Mouse (Mus musculus) liver, embryonic 15.5 days (tissue): ENCODE measurements around the gene Map6d1. TPM values are rescaled to one million over a fixed set of nuclear protein-coding genes. Genes with fewer than 3 reads are reported as not detected.

Source experiments
- ATAC-seq: fragments of 200-750 bp; cut with Nextera tagmentation; 2 replicates; pipeline ENCODE4 v1.8.0; 2017; ENCODE audit warnings: moderate number of reproducible peaks, mild to moderate bottlenecking, moderate library complexity; ENCODE audit not compliant: insufficient read depth
- H3K27ac ChIP-seq: fragments of 300-500 bp; sonication (generic); replicated peaks from 2 replicates; pipeline ENCODE4 v1.5.1; 2015; ENCODE audit warnings: mild to moderate bottlenecking, inconsistent platforms
- H3K27me3 ChIP-seq: fragments of 300-500 bp; sonication (generic); 2 replicates; pipeline ENCODE4 v1.6.1; 2015; ENCODE audit warnings: mild to moderate bottlenecking, inconsistent platforms
- H3K36me3 ChIP-seq: fragments of 300-500 bp; sonication (generic); replicated peaks from 2 replicates; pipeline ENCODE4 v1.6.1; 2015; ENCODE audit warnings: moderate library complexity, mild to moderate bottlenecking, inconsistent platforms
- H3K4me1 ChIP-seq: fragments of 300-500 bp; sonication (generic); replicated peaks from 2 replicates; pipeline ENCODE4 v1.6.1; 2015; ENCODE audit warnings: inconsistent platforms
- H3K4me2 ChIP-seq: fragments of 300-500 bp; sonication (generic); 2 replicates; pipeline ENCODE4 v1.6.1; 2015; ENCODE audit warnings: moderate library complexity, mild to moderate bottlenecking, inconsistent platforms
- H3K4me3 ChIP-seq: fragments of 300-500 bp; sonication (generic); replicated peaks from 2 replicates; pipeline ENCODE4 v1.5.1; 2015; ENCODE audit warnings: mild to moderate bottlenecking, inconsistent platforms
- H3K9ac ChIP-seq: fragments of 300-500 bp; sonication (generic); 2 replicates; pipeline ENCODE4 v1.6.1; 2015; ENCODE audit warnings: moderate library complexity, mild to moderate bottlenecking, inconsistent platforms
- H3K9me3 ChIP-seq: fragments of 300-500 bp; sonication (generic); replicated peaks from 2 replicates; pipeline ENCODE4 v1.6.1; 2016; ENCODE audit warnings: inconsistent platforms
- WGBS: fragments of 180-500 bp; shearing (Covaris S2); methylation state at CpG from one replicate; pipeline ENCODE4 v1.1.7; 2015; ENCODE audit warnings: mixed read lengths; ENCODE audit not compliant: insufficient replicate concordance; 5-methylcytosine and 5-hydroxymethylcytosine counted together
- polyA plus RNA-seq: library from polyadenylated mRNA; unstranded; fragments of >200 nt; fragmentation: Nextera tagmentation; extraction: Ambion mirVana; gene quantifications from 2 replicates; pipeline ENCODE4 v1.2.1, GENCODE M21; 2015

The Map6d1 gene
- 0.03 TPM in 1 of 2 replicates, not detected in the other for polyA plus RNA-seq

- peak within 1 kb of the TSS; percentile 57 for H3K4me3 ChIP-seq
- no peaks in the 10 kb centered on the region for H3K9me3 ChIP-seq
- H3K4me1 ChIP-seq: peaks cover 9% of the 10 kb centered on the region; the same call in 1 of the 2 replicates
- H3K4me2 ChIP-seq: peak within 1 kb of the TSS; percentile 75
- H3K36me3 ChIP-seq: no peaks in the 10 kb centered on the region
- H3K9ac ChIP-seq: no peak within 1 kb of the TSS
- WGBS: 1% methylated on average over 90 of the region's 90 CpGs
- no peak within 1 kb of the TSS for H3K27ac ChIP-seq
- H3K27me3 ChIP-seq: peaks cover 45% of the 10 kb centered on the region
- ATAC-seq: no peak
Measured at GRCm38 (mm10) chr16:20240468-20241414, at the start of gene Map6d1. Gene Map6d1, minus strand, starts transcription at chr16:20241358.

GRCm38 (mm10) chr16:20280238-20280637 is 39.1 kb upstream of the Map6d1 start:
- no peak for ATAC-seq
- WGBS: 55% methylated on average over 4 of the region's 4 CpGs

GRCm38 (mm10) chr16:20279395-20279794 is 38.2 kb upstream of the Map6d1 start:
- no peak for ATAC-seq
- whole genome bisulfite sequencing: 73% methylated on average over 5 of the region's 5 CpGs
- H3K9me3 ChIP-seq: no peaks in the 10 kb centered on the region

More at GRCm38 (mm10) chr16:20280238-20280637, 39.1 kb upstream of the Map6d1 start:
- peaks cover 58% of the 10 kb centered on the region for H3K36me3 ChIP-seq
- no peak overlapping the region for H3K9ac ChIP-seq
- H3K4me3 ChIP-seq: no peak overlapping the region
- no peaks in the 10 kb centered on the region for H3K9me3 ChIP-seq
- no peaks in the 10 kb centered on the region for H3K27me3 ChIP-seq
- H3K4me2 ChIP-seq: no peak overlapping the region
- no peaks in the 10 kb centered on the region for H3K4me1 ChIP-seq
- no peak overlapping the region for H3K27ac ChIP-seq

GRCm38 (mm10) chr16:20272994-20273393 is 31.8 kb upstream of the Map6d1 start:
- Histone ChIP-seq H3K36me3 (0 out of 2 replicates have a peak, but pooled peaks cover 1% of the 10 kb centered on the region), H3K27me3 (no peaks in the 10 kb centered on the region), H3K27ac (no peak overlapping the region), H3K4me3 (no peak overlapping the region), H3K9me3 (no peaks in the 10 kb centered on the region), H3K4me2 (no peak overlapping the region), H3K4me1 (no peaks in the 10 kb centered on the region), H3K9ac (no peak overlapping the region)
- ATAC-seq: no peak
- WGBS: 13% methylated on average over 3 of the region's 3 CpGs

More at GRCm38 (mm10) chr16:20279395-20279794, 38.2 kb upstream of the Map6d1 start:
- H3K9ac ChIP-seq: no peak overlapping the region
- H3K4me2 ChIP-seq: no peak overlapping the region
- no peak overlapping the region for H3K27ac ChIP-seq
- H3K27me3 ChIP-seq: no peaks in the 10 kb centered on the region
- no peak overlapping the region for H3K4me3 ChIP-seq
- no peaks in the 10 kb centered on the region for H3K4me1 ChIP-seq
- H3K36me3 ChIP-seq: peaks cover 52% of the 10 kb centered on the region

DNA sequence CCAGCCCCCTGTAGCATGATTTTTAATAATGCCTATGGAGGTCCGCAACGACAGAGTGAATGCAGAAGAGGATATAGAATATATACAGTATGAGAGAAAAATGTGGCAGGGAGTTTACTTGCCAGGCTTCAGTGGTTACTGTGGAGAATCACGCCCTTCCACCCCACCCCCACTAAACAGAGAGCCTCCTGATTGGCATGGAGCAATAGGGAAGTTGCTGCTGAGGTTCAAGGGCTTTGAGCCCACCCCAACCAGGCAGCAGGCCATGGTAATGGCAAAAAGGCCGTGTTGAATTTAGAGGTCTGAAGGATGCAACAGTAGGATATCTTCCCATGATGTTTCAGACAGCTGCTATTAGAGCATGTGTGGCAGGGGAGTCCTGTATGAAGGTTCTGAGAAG is 30.2 kb upstream of the Map6d1 start:
- 48% methylated on average over 4 of the region's 4 CpGs for WGBS
- Histone ChIP-seq H3K27me3 (no peaks in the 10 kb centered on the region), H3K27ac (no peak overlapping the region), H3K9me3 (no peaks in the 10 kb centered on the region), H3K4me3 (no peak overlapping the region), H3K4me1 (no peaks in the 10 kb centered on the region), H3K9ac (no peak overlapping the region), H3K36me3 (no peaks in the 10 kb centered on the region), H3K4me2 (no peak overlapping the region)
- no peak for ATAC-seq

GRCm38 (mm10) chr16:20265089-20265488 is 23.9 kb upstream of the Map6d1 start:
- WGBS: 53% methylated on average over 7 of the region's 7 CpGs
- H3K9ac ChIP-seq: no peak overlapping the region
- H3K27me3 ChIP-seq: no peaks in the 10 kb centered on the region
- H3K4me2 ChIP-seq: no peak overlapping the region
- no peak overlapping the region for H3K27ac ChIP-seq
- no peak overlapping the region for H3K4me3 ChIP-seq
- no peaks in the 10 kb centered on the region for H3K9me3 ChIP-seq
- no peaks in the 10 kb centered on the region for H3K36me3 ChIP-seq
- no peak for ATAC-seq
- H3K4me1 ChIP-seq: no peaks in the 10 kb centered on the region

DNA sequence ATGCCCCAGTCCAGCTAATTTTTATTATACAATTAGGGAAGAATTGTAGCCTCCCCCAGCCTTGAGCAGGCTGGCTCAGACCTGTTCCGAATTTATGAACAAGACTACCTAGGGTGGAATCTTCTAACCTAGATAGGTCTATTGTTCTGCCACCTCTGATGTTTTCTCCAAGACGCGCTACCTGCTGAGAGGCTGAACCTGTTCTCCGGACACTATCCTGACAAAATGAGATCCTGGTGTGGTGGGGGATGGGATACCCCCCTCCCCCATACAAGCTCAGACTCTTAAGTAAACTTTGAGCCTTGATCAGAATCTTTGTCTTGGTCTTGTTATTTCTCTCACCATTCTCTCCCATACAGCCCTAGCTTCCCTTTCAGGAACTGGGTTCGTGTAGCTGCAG is 16.8 kb upstream of the Map6d1 start:
- H3K4me3 ChIP-seq: no peak overlapping the region
- H3K4me2 ChIP-seq: no peak overlapping the region
- ATAC-seq: no peak
- H3K9me3 ChIP-seq: no peaks in the 10 kb centered on the region
- no peaks in the 10 kb centered on the region for H3K27me3 ChIP-seq
- no peaks in the 10 kb centered on the region for H3K36me3 ChIP-seq
- no peak overlapping the region for H3K9ac ChIP-seq
- 76% methylated on average over 5 of the region's 5 CpGs for WGBS
- H3K27ac ChIP-seq: no peak overlapping the region
- no peaks in the 10 kb centered on the region for H3K4me1 ChIP-seq

GRCm38 (mm10) chr16:20248442-20249174 is 7.5 kb upstream of the Map6d1 start:
- Histone ChIP-seq H3K4me1 (no peaks in the 10 kb centered on the region), H3K9ac (no peak overlapping the region), H3K27ac (no peak overlapping the region), H3K9me3 (no peaks in the 10 kb centered on the region), H3K27me3 (no peaks in the 10 kb centered on the region), H3K4me2 (no peak overlapping the region), H3K36me3 (no peaks in the 10 kb centered on the region), H3K4me3 (no peak overlapping the region)
- ATAC-seq: no peak
- 74% methylated on average over 9 of the region's 9 CpGs for WGBS

- Histone ChIP-seq H3K27ac (no peak overlapping the region), H3K9me3 (no peaks in the 10 kb centered on the region), H3K4me1 (no peaks in the 10 kb centered on the region), H3K36me3 (no peaks in the 10 kb centered on the region), H3K4me2 (no peak overlapping the region), H3K4me3 (no peak overlapping the region), H3K9ac (no peak overlapping the region), H3K27me3 (peaks cover 8% of the 10 kb centered on the region)
- no peak for ATAC-seq
Measured at GRCm38 (mm10) chr16:20247103-20247502, 5.9 kb upstream of the Map6d1 start.

DNA sequence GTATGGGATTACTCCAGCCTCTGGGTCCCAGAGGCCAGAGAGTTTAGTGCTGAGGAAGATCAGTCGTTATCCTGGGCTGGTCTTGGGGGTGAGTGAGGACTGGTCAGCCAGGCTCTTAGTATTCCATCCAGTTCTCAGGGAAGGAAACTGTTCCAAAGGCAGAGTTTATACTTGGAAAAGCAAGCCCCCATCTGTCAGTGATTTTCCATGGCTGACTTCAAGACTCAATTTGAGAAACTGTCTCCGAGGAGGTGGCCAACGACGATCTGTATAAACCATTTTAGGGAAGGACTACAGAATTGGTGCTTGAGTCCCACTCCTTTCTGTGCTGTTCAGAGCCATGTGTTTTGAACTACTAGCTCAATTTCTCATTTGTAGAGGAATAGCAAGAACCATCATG is 2.5 kb downstream of the Map6d1 start:
- H3K27ac ChIP-seq: no peak overlapping the region

DNA sequence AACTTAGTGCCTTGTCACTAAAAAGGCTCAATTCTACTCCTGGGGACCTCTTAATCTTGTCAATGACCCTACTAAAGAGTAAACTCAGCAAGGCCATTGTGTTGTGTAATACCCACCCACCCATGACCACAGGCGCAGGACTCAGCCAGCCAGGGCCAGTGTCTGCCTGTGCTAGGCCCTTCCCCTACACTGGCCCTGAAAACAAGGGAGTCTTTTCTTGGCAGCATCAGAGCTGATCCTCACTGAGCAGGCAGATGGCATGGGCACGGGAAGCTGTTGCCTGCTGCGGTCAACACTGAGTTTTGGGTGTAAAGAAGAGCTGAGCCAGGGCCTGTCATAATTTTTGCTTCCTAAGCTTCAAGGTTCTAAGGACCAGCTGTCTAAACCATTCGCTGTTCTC is 3.7 kb downstream of the Map6d1 start:
- no peaks in the 10 kb centered on the region for H3K9me3 ChIP-seq
- WGBS: 60% methylated on average over 4 of the region's 4 CpGs
- ATAC-seq: no peak
- no peak overlapping the region for H3K27ac ChIP-seq
- no peak overlapping the region for H3K9ac ChIP-seq
- peaks cover 9% of the 10 kb centered on the region; the same call in 1 of the 2 replicates for H3K4me1 ChIP-seq
- peaks cover 40% of the 10 kb centered on the region for H3K27me3 ChIP-seq
- H3K36me3 ChIP-seq: no peaks in the 10 kb centered on the region
- no peak overlapping the region for H3K4me3 ChIP-seq
- no peak overlapping the region for H3K4me2 ChIP-seq

More for the DNA sequence above, 2.5 kb downstream of the Map6d1 start:
- Histone ChIP-seq H3K4me2 (no peak overlapping the region), H3K9ac (no peak overlapping the region), H3K27me3 (peaks cover 45% of the 10 kb centered on the region), H3K4me1 (peaks cover 9% of the 10 kb centered on the region; the same call in 1 of the 2 replicates), H3K36me3 (no peaks in the 10 kb centered on the region), H3K4me3 (no peak overlapping the region), H3K9me3 (no peaks in the 10 kb centered on the region)
- no peak for ATAC-seq
- WGBS: 65% methylated on average over 4 of the region's 4 CpGs
